Mouse (Mus musculus): ENCODE data around the gene Gtpbp8.
A peak's percentile ranks its signal among the peaks of the same experiment; 100 is the strongest.

The Gtpbp8 gene

GRCm38 (mm10) chr16:44745866-44746562 lies at the start of gene Gtpbp8:
Gene Gtpbp8, minus strand, starts transcription at chr16:44746363.
- peak; percentile 85 for DNase-seq (ENCODE audit: low spot score)

- DNase-seq (ENCODE audit: low spot score), result no peak
These were observed 48.3 kb upstream of the Gtpbp8 start for GRCm38 (mm10) chr16:44794416-44794815.

DNA sequence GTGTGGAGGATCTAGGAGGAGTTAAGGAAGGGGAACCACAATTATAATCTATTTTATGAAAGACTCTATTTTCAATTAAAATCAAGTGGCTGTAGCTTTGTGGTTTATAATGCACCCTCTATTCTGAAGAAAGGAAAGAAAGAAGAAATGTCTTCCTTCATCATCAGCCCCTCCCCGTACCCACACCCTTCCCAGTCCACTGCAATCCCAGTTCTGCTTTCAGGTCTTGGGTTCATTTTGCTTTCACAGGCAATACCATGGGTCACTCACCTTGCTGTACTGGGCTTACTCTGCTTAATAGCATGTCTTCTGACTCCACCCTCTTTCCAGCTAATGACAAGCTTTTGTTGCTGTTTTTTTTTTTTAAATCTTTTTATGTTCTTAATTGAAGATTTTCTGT lies 40.8 kb upstream of the Gtpbp8 start:
- DNase-seq (ENCODE audit: low spot score), result no peak

DNA sequence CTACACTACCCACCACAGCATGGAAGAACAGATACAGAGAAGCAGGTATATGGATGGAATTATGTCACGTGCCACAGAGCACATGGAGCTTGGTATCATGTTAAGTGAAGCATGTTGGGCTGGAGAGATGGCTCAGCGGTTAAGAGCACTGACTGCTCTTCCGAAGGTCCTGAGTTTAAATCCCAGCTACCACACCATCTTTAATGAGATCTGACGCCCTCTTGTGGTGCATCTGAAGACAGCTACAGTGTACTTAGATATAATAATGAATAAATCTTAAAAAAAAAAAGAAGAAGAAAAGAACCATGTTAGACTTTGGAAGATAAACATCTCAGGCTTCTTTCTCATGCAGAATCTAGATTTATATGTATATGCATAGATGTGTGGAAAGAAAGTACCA lies 34.6 kb upstream of the Gtpbp8 start:
- no peak for DNase-seq (ENCODE audit: low spot score)

GRCm38 (mm10) chr16:44779494-44779893 lies 33.3 kb upstream of the Gtpbp8 start:
- DNase-seq (ENCODE audit: low spot score), result no peak

DNA sequence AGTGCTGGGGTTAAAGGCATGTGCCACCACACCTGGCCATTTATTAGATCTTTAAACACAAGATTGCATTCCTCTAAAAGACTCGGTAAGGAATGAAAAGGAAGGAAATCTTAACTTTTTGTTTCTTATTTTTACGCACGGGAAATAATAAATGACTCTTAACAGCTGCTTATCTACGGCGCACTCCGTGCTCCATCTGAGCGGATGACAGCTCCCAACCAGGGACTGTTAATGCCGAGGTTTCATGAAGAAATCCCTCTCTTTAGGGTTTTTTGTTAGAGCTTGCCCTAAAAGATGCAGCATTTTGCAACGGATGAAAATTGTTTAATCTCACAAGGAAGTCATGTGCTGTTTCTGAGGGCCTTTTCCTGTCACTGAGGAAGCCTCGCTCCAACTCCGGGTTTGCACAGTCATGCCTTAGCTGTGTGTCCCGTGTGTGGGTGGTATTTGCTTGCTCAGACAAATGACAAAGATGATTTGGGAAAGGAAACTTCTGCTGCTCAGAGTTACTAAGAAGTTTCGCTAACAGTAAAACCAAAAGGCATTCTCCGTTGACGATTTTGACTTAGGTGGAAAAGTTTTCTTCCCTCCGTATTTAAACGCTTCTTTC lies 32.5 kb upstream of the Gtpbp8 start:
- peak; percentile 16 for DNase-seq (ENCODE audit: low spot score)

GRCm38 (mm10) chr16:44774201-44774600 lies 28.0 kb upstream of the Gtpbp8 start:
- no peak for DNase-seq (ENCODE audit: low spot score)

- no peak for DNase-seq (ENCODE audit: low spot score)
These were observed 27.5 kb upstream of the Gtpbp8 start for GRCm38 (mm10) chr16:44773673-44774072.

DNA sequence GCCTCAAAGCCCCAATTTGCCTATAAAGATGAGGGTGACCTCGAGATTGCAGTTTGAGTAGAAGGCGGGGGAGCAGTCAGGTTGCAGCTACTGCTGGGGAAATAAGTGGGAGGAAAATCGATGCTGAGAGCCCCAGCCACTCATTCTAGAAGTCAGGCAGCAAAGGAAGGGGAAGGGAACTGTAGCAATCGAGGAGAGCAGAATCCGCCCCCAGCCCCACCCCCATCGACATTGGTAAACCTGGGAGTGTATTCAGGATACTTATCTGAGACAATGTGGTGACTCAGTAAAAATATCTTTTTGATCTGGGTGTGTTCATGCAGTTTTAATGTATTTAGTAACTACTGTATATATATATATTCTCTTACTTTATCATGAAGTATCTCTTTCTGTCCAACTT lies 26.4 kb upstream of the Gtpbp8 start:
- DNase-seq (ENCODE audit: low spot score), result no peak

DNA sequence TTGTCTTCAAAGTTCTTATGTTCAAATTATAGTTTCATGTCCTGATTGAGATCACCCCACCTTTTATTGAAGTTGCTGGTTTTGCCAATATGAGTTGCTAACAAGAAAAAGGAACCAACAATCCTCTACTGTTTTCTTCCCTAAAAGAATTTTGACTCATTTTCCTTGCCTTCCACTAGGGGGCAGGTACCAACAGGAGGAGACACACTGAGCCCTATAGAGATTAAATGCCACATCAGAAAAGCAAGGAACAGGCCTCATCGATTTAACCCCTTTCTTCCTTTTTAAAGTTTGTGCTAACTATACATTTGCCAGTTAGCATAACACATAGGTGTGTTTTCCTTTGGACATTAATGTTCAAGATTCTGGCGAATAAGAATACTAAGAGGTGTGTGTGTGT lies 21.8 kb upstream of the Gtpbp8 start:
- DNase-seq (ENCODE audit: low spot score), result no peak

- DNase-seq (ENCODE audit: low spot score), result no peak
These were observed 21.3 kb upstream of the Gtpbp8 start for GRCm38 (mm10) chr16:44767506-44767905.

- DNase-seq (ENCODE audit: low spot score), result no peak
These were observed 20.2 kb upstream of the Gtpbp8 start for GRCm38 (mm10) chr16:44766320-44766892.

GRCm38 (mm10) chr16:44765555-44766319 lies 19.6 kb upstream of the Gtpbp8 start, which contains the start of gene Cd200r1:
Gene Cd200r1, plus strand, starts transcription at chr16:44765736.
- no peak for DNase-seq (ENCODE audit: low spot score)

DNA sequence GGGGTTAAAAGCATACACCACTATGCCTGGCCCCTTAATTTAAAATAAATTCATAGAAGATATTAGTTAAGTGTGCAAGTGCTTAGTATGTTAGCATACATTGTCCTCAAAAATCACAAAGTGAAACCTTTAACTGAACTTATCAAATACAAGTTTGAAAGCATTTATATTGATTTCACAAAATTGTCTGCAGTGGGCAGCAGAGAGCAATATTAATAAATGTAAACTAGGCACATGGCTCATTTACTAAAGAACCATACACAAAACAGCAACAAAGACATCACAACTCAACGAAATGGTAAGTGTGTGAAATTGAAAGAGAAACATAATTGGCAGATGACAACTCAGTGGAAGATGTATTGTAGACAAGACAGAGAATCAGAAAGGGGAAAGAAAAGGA lies 15.6 kb upstream of the Gtpbp8 start:
- no peak for DNase-seq (ENCODE audit: low spot score)

DNA sequence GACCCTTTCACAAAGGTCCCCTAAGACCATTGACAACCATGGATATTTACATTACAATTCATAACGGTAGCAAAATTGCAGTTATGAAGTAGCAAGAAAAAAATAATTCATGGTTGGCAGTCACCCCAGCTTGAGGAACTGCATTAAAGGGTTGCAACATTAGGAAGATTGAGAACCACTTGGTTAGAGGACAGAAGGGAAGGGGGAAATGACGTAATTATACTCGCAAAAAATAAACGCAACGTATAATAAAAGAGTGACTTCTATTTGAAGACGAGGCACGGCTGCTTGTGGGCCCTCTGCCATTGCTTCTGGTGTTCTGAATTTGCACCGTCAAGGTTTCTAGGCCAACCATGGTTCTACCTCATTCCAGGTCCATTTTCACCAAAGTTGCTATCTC lies 11.5 kb upstream of the Gtpbp8 start:
- no peak for DNase-seq (ENCODE audit: low spot score)

DNA sequence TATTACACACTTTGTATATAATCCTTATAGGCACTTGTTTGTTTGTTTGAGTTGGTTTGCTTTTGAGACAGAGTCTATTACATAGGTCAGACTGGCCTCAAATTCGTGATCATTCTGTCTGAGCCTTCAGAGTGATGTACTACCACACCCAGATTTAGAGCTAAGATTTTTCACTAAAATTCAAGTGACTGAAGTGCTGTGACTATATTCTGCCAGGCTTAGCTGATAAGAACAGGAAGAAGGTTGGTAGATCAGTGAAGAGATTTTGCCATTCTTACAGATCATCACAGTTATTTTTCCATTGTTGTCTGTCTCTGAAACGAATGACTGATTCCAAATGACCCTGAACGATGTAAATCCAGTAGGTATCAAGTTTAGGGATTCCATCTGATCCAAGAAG lies 1.8 kb upstream of the Gtpbp8 start:
- DNase-seq (ENCODE audit: low spot score), result no peak

- no peak for DNase-seq (ENCODE audit: low spot score)
These were observed 695 bp downstream of the Gtpbp8 start for GRCm38 (mm10) chr16:44745471-44745865.

DNA sequence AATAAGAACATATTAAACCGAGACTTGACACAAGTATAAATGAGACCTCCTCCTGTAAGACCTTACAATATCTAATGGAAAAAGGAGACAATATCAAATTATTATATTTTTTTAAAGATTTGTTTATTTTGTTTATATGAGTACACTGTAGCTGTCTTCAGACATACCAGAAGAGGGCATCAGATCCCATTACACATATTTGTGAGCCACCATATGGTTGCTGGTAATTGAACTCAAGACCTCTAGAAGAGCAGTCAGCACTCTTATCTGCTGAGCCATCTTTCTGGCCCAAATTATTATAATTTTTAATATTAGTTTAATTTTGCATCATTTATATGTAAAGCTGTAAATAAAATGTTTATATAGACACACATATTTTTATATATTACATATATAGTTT lies 3.4 kb downstream of the Gtpbp8 start:
- DNase-seq (ENCODE audit: low spot score), result no peak

GRCm38 (mm10) chr16:44736118-44736517 lies 10.0 kb downstream of the Gtpbp8 start:
- DNase-seq (ENCODE audit: low spot score), result no peak

DNA sequence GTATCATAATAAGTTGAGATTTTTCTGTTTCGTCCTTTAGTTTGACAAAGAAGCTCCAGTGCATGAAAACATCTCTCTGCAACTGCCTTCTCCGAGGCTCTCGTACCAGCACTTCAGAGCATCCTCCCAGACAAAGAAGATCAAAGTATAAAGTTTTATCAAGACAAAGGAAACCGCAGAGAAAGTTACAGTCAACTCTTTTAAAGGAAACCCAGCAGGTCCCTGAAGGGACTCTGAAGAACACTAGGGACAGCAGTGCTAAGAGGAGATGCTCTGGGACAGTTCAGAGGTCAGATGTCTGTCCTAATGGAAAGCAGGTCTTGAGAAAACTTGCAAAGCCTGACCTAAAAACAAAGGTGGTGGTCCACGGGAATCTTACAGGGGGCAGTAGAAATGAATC lies 10.5 kb downstream of the Gtpbp8 start:
- no peak for DNase-seq (ENCODE audit: low spot score)

DNA sequence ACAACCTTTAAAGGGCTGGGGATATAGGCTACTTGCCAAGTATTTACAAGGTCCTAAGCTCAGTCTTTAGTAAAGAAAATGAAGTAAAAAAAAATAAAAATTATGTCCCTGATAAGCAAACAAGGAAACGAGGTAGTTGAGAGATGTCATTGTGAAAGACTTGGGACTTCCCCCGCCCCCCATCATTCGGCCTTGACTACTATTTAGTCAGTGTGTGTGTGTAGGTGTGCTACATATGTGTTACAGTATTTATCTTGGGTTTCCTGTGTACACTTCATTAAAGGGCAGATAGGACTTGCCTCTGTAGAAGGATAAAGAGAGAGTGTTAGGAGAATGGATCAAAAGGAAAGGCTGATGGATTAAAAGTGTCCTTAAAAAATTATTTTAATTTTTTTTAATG lies 12.1 kb downstream of the Gtpbp8 start:
- no peak for DNase-seq (ENCODE audit: low spot score)

GRCm38 (mm10) chr16:44727525-44727924 lies 18.6 kb downstream of the Gtpbp8 start:
- DNase-seq (ENCODE audit: low spot score), result no peak
